Mouse (Mus musculus) 3134 (cell line): ENCODE data around the gene Sash3.

ENCODE experiments used
- DNase-seq: peaks from one replicate; pipeline ENCODE4 v3.0.0-alpha.2; 2011; ENCODE audit warnings: low spot score; ENCODE audit not compliant: insufficient read length; ENCODE audit errors: extremely low read depth

Sash3 gene

DNA sequence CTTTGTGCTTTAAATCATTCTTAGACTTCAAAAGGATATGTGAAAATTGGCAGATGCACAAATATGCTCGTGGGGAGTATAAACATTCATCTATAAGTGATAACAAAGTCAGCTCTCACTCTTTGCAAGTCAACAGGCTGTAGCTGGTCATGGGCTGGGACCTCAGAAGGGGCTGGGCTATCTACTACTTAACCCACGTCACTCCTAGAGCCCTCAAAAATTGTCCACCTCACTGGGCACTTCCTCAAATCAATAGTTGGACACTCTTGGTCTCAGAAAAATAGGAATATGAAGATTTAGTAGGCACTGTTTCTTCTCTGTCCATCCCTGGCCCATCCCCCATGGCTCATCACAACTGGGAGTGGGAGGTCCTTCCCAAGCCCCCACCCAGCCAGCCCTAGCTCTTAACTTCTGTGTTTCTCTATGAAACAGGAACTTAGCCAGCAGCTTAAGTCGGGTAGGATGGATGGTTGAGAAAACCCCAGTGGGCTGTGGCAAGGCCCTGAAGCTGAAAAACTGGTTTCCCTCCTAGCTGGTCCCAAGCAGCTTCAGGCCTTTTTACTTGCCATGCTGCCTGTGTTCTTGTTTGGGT is 5.9 kb upstream of the Sash3 start:
- DNase-seq: no peak

DNA sequence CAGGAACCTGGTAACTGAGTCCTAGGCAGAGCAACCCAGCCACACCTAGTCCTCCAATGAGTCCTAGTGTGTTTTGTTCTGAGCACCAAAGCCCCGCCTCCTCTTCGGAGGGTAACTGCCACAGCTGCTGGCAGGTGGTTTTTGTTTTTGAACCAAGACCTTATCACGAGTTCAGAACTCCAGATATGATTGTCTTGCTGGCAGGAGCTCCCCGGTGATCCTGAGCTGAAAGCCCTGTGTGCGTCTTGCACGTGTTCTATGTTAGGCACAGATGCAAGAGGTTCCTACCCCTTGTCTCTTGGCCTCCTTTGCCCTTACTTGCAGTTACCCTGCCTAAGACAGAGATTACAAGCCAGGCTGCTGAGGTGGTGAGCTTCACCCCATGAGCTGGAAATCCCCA is 4.8 kb upstream of the Sash3 start:
- DNase-seq: no peak

DNA sequence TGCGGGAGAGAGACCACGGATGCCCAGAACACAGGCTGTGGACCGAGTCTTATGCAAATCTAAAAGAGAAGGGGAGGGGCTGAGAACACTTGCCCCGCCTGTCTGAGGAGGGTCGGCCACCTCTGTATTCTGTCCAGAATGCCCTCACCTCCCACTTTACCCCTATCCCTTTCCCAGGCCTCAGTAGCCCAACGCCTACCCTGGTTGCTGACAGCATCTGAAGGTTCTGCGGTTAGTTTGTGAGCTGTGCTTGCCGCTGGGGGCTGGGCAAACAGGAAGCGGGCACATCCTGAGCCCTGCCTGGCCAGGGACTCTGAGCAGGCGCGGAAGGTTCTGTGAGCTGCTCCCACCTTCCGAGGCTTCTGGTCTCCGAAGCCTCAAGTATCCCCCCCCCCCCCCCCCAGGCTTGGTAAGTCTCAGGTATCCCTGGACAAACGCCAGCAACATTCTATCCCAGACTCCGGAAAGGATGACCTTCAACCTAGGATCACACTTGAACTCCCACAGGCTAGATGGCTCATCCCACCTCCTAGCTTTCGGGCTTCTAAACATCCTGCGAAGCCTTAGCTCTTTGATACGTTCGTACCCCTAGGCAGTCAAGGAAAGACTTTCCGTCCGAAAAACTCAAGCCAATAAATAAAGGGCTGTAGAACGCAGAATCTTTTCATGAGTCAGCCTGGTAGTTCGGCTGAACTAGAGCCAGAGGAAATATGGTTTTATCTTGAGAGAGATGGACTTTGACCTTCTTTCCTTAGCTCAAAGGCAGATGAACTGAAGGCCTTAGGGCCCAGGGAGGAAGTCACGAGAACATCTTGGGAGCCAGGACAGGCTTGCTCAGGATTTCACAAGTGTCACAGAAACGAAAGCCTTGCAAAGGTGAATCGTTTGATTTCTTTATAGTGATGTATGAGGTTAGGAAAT is 2.6 kb upstream of the Sash3 start:
- peak; percentile 66 for DNase-seq

DNA sequence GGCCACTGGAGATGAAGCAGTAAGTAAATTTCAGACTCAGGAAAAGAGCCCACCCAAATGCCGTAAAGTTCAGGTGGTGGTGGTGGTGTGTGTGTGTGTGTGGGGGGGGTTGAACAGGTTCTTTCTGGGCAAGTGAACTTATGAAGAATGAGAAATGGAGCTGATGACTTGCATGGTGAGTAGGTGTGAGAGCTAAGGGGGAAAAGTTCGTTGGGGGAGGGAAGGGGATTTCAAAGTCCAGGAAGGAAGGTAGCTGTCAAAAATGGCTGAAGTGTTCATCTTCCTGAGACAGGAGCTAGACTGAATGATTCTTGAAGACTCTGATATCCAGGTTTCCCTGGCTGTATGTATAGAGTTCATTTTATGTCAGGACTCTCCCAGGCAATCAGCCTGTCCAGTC is 990 bp downstream of the Sash3 start:
- no peak for DNase-seq

DNA sequence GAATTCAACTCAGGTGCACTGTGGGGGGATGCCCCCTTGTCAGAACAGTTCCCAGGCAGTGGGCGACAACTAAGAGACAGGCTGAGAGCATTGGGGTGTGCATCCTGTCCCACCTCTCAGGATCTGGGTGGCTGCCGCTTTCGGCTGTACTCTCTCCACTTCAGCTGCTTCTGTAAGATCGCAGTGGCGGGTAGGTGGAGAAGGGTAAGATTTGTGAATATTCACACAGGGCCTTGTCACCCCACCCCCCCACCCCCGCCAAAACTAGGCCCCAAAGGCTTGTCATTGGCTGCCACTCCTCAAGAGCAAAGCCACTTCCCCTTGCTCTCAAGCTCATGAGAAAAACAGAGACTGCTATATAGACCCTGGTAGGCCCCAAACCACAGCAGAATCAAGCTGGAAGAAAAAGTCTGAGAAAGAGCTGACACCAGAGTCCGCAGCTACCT is 1.5 kb downstream of the Sash3 start:
- DNase-seq: no peak

DNA sequence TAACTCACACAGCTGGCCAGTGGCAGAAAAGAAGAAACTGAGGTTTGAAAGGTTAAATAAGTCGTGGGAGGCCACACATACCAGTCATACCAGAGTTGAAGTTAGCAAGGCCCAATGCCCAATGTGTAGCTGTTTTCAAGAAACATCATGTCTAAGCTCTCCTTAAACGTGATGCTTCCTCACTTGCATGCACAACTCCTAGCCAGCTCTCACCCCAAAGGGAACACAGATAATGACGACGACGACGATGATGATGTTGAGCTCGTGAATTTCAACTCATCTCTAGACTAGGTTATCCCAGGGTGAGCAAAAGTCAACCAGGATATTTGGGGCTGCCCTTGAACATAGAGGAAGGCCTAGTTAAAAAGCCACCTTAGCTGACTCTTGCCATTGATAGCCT is 5.9 kb downstream of the Sash3 start:
- DNase-seq: no peak

DNA sequence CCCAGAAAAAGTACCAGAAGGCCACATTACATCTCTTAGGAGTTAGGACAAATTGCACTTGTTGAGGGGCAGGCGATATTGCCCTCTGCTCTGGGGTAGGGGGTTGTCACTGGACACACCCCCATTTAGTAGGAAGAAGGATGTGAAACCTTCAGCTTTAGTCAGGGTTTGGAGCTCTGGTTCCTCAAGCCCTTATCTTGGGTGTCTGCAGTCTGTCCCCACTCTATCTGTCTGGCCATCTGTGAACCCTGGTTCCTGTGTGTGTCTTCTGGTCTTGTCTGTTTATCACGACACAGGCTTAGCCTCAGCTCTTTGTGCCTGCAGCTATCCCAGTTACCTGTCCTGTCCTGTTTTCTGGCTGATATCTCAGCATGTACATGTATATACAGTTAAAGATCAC is 7.2 kb downstream of the Sash3 start:
- DNase-seq: no peak

DNA sequence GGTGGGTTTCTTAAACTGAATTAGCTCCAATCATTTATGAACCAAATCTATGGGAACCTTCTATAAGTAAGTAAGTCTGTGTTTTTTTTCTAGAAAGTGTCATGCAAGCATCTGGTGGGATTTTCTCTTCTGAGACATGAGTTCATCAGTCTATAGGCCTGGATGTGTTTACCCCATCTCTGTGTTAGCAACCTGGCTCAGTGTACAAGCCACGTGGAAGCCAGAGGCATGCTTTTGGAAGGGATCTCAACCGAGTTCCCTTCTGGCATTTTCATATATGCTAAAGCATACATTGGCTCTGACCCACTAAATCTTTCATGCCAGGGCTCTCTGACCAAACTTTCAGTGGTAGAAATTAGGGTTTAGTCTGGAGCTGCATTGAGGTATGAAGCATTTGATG is 7.7 kb downstream of the Sash3 start:
- DNase-seq: no peak

DNA sequence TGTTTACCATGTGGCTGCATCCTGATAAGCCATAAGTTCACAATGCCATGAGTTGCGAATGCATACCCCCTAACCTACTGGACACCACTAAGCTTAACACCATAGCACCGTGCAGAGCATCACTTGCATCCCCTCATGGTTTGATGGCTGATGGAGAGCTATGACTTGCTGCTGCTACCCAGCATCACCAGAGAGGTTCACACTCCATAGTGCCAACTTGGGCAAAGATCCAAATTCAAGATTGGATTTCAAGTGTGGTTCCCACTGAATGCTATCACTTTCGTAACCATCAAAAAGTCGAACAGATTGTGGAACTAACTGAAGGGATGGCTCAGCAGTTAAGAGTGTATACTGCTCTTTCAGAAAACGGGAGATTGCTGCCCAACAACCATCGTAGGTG is 9.3 kb downstream of the Sash3 start:
- DNase-seq: no peak

DNA sequence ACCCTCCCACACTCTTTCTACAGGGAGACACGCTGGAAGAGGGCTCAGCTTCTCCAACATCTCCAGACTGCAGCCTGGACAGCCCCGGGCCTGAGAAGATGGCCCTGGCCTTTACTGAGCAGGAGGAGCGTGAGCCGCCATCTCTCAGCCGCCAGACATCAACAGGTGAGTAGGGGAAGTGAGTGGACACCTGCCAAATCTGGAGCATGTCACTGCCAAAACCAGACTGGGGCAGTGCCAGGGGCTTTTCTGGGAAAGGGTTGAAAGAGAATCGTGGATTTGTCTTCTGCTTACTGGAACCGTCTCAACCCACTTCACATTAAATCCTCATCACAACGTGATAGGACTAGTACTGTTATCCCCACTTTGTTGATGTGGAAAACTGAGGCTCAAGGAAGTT is 11.2 kb downstream of the Sash3 start:
- no peak for DNase-seq

DNA sequence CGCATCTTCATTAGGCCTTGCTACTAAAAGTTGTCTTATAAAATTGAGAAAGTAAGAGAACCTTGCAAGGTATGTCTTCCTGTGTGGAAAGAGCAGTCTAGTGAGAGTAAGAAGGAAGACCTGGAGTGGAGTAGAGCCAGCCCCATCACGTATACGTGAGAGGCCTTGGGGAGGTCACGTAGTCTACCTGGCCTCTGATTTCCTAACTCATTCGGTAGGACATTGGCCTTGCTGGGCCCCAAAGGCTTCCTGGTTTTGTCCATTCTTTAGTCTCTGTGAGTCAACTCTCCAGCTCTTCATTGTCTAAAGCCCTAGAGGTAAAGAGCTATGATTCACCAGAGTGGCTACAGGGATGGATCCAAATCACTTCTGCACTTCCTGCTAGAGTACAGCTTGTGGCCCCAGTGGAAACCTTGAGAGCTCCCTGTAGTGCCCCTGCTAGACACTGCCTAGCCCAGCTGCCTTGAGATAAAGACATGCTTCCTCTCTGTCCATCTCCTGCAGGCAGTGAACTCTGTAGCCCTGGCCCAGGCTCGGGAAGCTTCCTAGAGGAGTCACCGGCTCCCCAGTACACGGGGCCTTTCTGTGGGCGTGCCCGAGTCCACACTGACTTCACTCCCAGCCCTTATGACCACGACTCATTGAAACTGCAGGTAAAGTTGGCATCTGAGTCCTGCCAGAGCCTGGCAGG is 12.1 kb downstream of the Sash3 start:
- peak; percentile 23 for DNase-seq

DNA sequence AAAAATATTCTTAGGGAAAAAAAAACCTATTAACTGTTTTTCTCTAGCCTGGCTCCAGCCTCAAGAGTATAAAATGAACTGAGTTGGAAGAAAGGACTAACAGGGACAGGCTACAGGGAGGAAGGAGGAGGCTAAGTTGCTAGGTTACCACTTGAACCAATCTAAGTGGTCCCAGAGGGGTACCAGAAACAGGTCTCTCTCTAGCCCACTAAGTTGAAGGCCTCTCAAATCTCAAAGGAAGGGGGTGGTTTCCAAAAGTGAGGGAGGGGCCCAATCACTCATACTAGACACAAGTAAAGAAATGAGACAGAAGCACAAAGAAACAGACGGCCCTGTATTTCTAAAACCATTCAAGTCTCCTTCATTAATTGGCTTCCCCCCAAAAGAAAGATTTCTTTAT is 23.7 kb downstream of the Sash3 start:
- no peak for DNase-seq

DNA sequence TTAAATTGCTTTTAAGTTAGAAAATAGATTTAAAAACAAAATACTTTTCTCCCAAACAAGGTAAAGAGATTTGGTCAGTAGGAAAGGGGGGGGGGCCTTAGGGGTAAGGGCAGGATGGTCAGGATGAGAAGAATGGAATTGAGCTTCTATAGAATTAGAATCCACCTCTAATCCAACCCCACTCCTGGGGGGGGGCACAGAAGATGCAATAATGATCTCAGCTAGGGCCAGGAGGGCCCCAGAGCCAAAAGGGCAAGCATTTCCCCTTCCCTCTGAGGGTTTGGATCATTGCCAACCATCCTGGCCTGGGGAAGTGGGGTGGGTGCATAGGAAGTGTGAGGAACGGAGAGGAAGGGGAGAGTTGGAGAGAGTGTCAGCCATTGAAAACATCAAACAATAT is 24.1 kb downstream of the Sash3 start:
- no peak for DNase-seq

DNA sequence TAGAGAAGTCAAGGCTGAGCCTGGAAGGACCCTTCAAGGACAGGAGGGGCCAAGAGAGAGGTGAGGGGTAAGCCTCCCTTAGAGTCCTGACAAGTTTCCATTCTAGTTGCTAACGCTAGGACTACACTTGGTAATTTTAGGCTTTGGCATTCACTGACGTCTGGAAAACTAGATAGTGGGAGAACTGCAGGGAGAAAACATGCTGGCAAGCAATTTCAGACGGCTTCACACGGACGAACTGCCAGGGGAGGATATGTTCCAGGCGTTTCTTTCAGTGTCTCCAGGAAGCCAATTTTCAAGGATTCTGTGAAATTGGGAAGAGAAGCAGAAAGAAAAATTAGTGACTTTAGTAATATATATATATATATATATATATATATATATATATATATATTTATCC is 35.6 kb downstream of the Sash3 start:
- no peak for DNase-seq

DNA sequence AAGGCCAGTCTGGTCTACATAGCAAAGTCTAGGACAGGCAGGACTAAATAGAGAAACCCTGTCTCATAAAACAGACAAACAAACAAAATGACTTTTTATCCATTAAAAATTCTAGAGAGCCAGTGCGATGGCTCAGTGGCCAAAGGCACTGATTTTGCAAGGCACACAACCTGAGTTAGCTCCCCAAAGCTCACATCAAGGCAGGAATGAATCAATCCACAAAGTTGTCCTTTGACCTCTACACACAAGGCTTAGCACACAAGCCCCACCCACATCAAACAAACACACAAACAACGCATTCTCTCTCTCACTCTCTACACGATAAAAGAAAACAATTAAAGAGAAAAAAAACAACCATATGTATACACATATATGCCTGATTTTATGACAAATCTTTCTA is 38.5 kb downstream of the Sash3 start:
- DNase-seq: no peak

DNA sequence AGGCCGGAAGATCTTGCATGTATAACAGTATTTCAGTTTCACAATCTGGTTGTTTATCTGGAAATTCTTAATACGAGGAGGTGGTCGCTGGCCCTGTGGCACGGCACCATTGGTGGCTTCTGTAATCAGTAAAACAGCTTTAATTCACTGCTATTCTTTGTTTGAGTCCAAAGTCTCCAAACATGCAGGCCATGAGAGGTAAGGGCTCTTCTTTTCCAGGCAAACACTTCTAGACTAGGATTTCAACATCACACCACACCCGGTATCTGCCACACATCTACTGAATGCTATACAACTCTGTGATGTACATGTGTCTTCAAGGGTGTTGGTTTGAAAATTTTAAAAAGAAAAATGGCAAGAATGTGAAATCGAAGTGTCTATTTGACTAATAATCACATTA is 45.0 kb downstream of the Sash3 start:
- DNase-seq: no peak

DNA sequence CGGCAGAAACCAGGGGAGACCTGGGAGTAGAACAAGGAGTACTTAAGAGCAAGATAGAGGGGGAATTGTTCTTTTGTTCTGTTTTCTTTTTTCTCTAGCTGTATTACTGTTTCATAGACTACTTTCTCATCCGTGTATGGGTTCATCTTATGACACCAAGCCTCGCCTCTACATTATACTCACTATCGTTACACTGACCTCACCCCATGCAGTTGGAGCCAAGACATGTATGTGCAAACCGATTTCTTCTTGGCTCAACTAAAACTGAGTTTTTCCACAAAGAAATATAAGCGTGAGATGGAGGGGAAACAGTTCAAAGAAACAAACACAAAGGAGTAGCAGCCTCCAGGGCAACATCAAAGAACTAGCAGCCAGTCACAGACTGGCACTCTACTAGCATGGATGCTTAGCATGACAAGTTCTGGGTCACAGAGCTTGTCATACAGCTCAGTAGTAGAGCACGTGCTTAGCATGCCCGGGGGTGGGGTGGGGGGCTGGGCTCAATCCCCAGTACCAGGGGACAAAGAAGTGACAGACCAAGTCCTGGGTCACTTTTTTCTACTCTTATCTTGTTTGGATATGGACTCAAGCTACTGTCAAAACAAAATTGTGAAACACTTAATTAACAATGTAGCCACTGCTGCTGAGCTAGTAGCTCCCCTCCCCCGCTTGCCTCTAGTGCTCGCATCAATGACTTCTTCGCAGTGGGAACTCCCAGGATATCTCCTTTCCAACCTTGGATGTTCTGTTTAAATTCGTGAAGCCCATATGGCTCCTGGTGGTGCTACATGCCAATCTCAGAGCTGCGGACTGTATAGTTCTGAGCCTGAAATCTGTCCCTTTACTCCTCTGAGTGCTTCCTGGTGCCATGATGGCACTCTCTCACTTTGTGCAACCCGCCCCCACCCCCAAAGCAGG is 47.3 kb downstream of the Sash3 start:
- DNase-seq: no peak

DNA sequence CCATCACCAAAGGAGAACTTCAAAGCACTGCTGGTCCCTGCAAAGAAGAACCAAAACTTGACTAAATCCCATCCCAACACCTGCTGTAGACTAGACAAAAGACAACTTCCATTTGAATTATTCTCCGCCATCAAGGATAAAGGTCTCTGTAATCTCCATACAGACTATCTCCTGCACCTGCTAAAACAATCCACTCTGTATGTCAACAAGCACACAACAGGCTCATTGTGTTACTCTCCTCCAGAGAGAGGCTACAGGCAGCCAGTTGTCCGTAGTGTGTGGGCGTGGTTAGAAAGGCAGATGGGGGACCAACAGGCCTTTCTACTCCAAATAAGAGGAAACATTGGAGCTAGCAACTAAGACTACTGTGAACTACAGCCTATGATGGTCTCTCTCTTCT is 51.6 kb downstream of the Sash3 start:
- DNase-seq: no peak

DNA sequence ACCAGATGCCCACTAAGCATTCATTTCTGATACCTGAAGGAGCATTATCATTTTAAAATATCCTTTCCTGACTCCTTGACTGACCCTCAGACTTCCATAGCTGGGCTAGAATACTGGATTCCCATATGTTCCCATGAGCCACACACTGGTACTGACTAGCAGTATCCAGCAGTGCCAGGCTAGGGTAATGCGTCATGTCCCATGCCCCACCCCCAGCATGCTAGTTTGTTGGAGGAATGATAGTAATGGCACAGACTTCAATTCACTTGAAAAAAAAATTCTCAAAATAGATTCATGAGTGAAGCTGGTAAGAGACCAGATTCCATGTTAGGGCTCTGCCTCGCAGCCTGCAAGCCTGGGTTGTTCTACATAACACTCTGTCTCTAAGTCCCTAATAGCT is 52.8 kb downstream of the Sash3 start:
- no peak for DNase-seq

DNA sequence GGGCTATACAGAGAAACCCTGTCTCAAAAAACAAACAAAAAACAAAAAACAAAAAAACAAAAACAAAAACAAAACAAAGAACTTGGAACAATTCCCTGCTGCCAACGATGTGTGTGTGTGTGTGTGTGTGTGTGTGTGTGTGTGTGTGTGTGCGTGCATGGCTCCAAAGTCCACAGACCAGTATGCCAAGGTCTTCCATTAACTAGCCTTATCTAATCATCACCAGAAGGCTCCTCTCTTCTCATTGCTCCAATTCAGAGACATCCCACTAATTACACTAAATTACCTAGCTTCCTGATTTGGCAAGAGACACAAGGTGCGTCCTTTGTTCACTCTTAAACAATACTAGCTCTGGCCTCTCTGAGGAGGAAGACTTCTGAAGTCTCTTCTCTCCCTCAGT is 54.5 kb downstream of the Sash3 start:
- DNase-seq: no peak

DNA sequence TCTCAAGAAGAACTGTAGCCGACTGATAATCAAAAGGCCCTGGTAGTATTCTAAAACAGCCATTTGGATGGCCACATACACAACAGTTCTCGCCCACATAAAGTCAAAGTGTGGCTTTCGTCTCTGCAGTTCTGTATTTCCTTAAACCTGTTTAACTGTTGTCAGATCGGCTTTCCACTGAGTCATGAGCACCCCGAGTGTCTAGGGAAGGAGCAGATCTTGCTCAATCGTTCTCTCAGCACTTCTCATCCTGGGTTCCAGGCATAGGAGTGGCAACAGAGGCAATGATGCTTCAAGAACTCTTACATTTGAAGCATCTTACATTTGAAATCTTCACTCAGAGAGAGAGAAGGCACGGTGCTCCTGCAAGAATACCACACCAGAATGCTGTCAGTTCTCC is 55.7 kb downstream of the Sash3 start:
- DNase-seq: no peak
